Comparison of ENCODE assay signal across 17 mouse cellular contexts in genomic region chr14:16152702-16153101, GRCm38 (mm10).
DNase-seq lines count a peak whose midpoint lies in the region; ATAC-seq and TF ChIP-seq lines count a peak whose summit lies in the region.
"Had no signal": no experiment of that assay in that cellular context is flagged by ENCODE, and none has a peak within 500 bp of the region (broad histone marks: within the 10 kb centered on the region; RNA-seq: fewer than 3 reads in every experiment).

No protein-coding gene starts in this region.

- no peak overlapping the region for H3K27ac ChIP-seq in forebrain, embryonic 15.5 days (replicated peaks)
- H3K27ac ChIP-seq: limb, embryonic 12.5 days; liver, embryonic 14.5 days; stomach, postnatal 0 days had no signal

- TF ChIP-seq CTCF in brain, embryonic 14.5 days (IDR thresholded peaks at IDR 0.05; ENCODE audit: borderline replicate concordance, extremely low read depth, insufficient read depth, insufficient read length) = no peak

- H3K27me3 ChIP-seq in forebrain, embryonic 15.5 days = no peaks in the 10 kb centered on the region
- H3K27me3 ChIP-seq: limb, embryonic 12.5 days had no signal

- no peaks in the 10 kb centered on the region for H3K9me3 ChIP-seq in forebrain, embryonic 15.5 days
- H3K9me3 ChIP-seq: G1E; limb, embryonic 12.5 days had no signal

- no peak overlapping the region for H3K9ac ChIP-seq in forebrain, embryonic 15.5 days (replicated peaks)
- H3K9ac ChIP-seq: limb, embryonic 12.5 days; liver, embryonic 14.5 days had no signal

- H3K4me3 ChIP-seq in forebrain, embryonic 15.5 days = no peak overlapping the region
- H3K4me3 ChIP-seq: limb, embryonic 12.5 days had no signal

- H3K4me2 ChIP-seq in forebrain, embryonic 15.5 days (replicated peaks) = no peak overlapping the region
- H3K4me2 ChIP-seq: limb, embryonic 12.5 days had no signal

- intact Hi-C loops in left cerebral cortex, postnatal 4 days (cut with DNase I) = no loop called here
- intact Hi-C loops in left cerebral cortex, postnatal 14 days (cut with DNase I) = no loop called here

- DNase-seq in left cerebral cortex, postnatal 4 days = peak; percentile 41
- DNase-seq in left cerebral cortex, postnatal 14 days (ENCODE audit: low spot score in 2 of 2) = no peak
- peak; percentile 72 for DNase-seq in brain, embryonic 14.5 days (ENCODE audit: low read depth)
- DNase-seq in cerebellum, adult 11-12 months = peak; percentile 37
- DNase-seq in kidney, postnatal 14 days = no peak
- DNase-seq in ovary, adult 18-20 months (ENCODE audit: low spot score) = no peak
- DNase-seq: adrenal gland, adult 2 months; heart, adult 11 months; spleen, adult 18-20 months; thymus, postnatal 25 days had no signal

- ATAC-seq in forebrain, embryonic 15.5 days (replicated peaks) = peak; percentile 77
- ATAC-seq: inflammation-experienced regulatory T-cells, adult 6 months; lung, postnatal 0 days had no signal

- no peaks in the 10 kb centered on the region for H3K36me3 ChIP-seq in forebrain, embryonic 15.5 days
- H3K36me3 ChIP-seq: G1E; limb, embryonic 12.5 days had no signal

- TF ChIP-seq POLR2A in brain, embryonic 14.5 days (IDR thresholded peaks at IDR 0.05; ENCODE audit: borderline replicate concordance, extremely low read depth, insufficient read depth, insufficient read length, poor library complexity, severe bottlenecking) = no peak

- no peaks in the 10 kb centered on the region for H3K4me1 ChIP-seq in forebrain, embryonic 15.5 days
- H3K4me1 ChIP-seq: limb, embryonic 12.5 days had no signal

- WGBS in forebrain, embryonic 15.5 days = 10% methylated on average over 3 of the region's 3 CpGs

Comparison
In these comparisons a context has a peak if more than half of its experiments do, and no peak if none do; other contexts are left out.
1. DNase-seq: peak in left cerebral cortex, postnatal 4 days (single experiment), brain, embryonic 14.5 days (single experiment) and cerebellum, adult 11-12 months (single experiment); none in left cerebral cortex, postnatal 14 days (0 of 2), kidney, postnatal 14 days (single experiment) and ovary, adult 18-20 months (single experiment).